Mouse (Mus musculus): ENCODE measurements at regions not wholly inside any gene's neighbourhood (a gene's known extent, or its start where the extent isn't known, plus 50 kb on each side); places are given as distances from the start of the nearest gene placed in this dataset.

DNA sequence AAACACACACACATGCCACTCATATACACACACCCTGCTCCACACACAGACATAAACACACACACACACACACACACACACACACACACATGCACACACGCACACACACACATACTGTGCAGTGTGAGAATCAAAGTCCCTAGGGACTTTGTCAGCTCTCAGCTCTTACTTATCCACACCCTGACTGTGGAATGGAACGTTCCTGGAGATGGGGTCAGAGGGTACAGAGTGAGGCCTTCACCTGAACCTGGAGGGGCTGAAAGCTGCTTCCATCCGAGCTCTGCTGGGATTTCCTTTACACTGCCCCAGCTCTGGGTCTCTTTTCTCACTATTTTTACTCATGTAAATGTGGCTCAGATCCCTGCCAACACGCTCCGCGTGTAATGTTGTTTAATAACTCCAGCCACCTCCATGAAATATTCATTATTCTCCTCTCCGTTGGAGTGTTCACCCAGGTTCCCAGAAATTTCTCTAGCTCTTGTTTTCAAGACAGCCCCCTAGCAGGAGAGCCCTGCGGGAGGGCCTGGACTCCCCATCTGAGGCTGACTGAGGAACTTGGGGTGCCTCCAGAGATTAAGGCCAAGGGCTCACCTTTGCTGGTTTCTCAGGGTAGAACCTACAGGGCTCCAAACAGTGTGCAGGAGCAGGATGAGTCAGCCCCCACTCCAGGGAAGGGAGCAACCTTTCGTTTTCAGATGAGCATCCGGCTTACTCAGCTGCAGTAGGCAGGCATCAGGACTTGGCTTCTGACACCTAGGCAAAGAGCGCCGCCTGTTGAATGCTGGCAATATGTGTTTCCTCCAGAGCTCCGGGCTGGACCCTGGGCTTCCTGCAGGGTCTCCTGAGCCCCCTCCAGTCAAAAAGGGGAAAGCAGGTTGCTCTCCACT, 360.8 kb upstream of the Dynlrb2 start:
- TF ChIP-seq POLR2A (IDR thresholded peaks at IDR 0.05; ENCODE audit: extremely low read depth, insufficient read depth, low read length) (no peak), CTCF (IDR thresholded peaks at IDR 0.05; ENCODE audit: low read depth, low read length) (peak; percentile 69)

All from liver, adult 2 months (tissue).